Mouse (Mus musculus) left cerebral cortex, postnatal 10 days (tissue): ENCODE data around the gene Cbx7. TPM values are rescaled to one million over a fixed set of nuclear protein-coding genes. Genes with fewer than 3 reads are reported as not detected.
"Not testable (repeated sequence)": the region's sequence is repeated elsewhere in the genome, so short reads cannot be mapped to it uniquely, and the experiment has no call there.

Experiments
- DNase-seq, 2 experiments: peaks; one replicate each; pipeline ENCODE4 v3.0.0; 2021 to 2022; ENCODE audit warnings: low spot score in 2 of 2, mixed read lengths in 1 of 2; ENCODE audit errors: extremely low spot score in 1 of 2
- intact Hi-C: fragments of 180-260 bp; cut with DNase I; formaldehyde crosslinking; loops from one replicate; pipeline ENCODE4 v1.15.1; 2025
- total RNA-seq, 2 experiments: library from RNA; stranded (reverse); gene quantifications; 2 replicates each; pipeline ENCODE4 v1.2.3; 2021

Cbx7 gene
- total RNA-seq, 2 experiments from 2014 or later, result 5.6 to 7.1 TPM

DNA sequence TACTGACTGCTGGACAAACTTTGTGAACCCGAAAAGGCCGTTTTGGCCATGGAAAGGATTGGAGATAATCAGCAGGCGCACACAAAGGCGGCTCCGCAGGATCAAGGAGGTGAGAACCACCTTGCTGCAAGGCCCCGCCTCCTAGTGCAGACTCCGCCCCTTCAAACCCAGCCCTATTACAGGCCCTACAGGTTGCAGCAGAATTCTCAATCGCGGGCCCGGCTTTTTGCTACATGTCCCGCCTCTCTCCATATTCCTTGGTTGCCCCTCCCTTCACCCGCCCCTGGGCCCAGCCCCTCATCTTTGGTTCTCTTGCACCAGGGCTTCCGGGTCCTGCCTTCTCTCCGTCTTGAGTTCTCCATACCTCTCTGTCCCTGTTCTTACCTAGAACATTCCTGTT, 64.1 kb downstream of the Cbx7 start:
- DNase-seq, result no peak
- intact Hi-C loops, result no loop called here

DNA sequence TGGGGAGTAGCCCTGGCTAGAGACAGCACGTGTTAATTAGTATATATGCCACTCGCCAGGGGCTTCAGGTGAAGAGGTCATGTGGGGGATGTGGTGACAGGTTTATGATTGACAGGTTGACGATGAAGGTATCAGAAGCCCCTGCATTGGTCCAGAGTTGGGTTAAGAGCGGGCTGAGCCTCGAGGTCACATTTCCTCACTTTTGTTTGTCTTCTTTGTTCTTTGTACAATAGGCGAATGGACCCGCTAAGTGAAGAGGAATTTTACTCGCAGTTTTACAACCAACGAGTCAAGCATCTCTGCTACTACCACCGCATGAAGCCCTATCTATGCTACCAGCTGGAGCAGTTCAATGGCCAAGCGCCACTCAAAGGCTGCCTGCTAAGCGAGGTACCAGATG, 65.7 kb downstream of the Cbx7 start:
- intact Hi-C loops, result no loop called here
- no peak for DNase-seq

DNA sequence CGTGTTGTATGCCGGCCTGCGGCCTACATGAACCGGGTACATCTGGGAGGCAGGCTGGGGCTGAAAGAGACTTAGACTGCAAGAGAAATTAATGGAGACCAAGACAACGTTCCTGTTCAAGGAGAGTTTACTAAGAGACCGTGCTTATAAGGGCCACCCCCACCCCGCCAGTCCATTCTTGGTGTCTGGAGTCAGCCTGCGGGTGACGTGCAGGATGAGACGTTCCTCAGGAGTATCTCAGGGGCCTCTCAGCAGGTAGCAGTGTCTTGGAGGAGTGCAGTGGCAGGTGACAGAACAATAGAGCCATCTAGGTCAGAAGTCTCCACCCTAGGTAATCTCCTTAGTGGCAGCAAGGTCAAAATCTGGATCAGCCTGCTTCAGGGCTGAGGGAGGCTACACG, 66.2 kb downstream of the Cbx7 start:
- intact Hi-C loops, DNase-seq: not testable (repeated sequence)

DNA sequence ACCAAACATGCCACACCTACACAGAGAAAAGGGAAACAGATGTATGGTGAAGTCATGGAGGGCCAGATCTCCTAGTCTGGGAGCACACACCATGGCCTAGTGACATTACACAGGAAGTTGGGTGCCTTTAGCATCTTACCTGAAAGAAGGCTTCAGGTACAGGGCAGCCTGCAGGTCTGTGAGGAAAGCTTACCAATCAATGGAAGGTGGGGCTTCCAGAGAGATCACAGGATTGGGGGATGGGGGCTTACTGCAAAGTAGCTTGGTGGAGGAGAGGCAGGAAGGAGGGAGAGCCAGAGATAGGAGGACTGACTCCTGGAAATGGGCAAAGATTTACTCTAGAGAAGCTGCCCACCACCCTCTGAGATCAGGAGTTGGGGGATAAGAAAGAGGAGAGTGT, 67.0 kb downstream of the Cbx7 start:
- no peak for DNase-seq
- intact Hi-C loops, result no loop called here

DNA sequence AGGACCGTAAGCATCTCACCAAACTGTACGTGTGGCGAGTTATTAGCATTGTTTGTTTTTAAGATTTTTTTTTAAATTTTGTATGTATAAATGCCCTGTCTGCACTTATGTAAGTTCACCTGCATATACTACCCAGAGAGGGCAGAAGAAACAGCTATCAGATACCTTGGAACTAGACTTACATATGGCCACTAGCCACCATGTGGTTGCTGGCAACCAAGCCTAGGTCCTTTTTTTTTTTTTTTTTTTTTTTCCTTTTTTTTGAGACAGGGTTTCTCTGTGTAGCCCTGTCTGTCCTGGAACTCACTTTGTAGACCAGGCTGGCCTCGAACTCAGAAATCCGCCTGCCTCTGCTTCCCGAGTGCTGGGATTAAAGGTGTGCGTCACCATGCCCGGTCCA, 67.8 kb downstream of the Cbx7 start:
- intact Hi-C loops, DNase-seq: not testable (repeated sequence)

DNA sequence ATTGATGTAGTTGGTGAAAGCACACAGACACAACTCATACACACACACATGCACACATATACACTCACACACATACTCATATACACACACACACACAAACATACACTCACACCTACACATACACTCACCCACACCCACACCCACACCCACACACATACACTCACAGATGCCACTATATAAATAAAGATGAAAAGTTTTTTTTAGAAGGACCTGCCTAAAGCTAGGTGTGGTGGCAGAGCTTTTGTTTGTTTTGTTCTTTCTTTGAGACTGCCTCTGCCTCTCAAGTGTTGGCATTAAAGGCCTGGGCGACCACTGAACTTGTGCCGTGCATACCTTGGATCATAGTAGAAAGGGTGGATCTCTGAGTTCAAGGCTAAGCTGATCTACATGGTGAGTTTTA, 69.5 kb downstream of the Cbx7 start:
- intact Hi-C loops, result no loop called here
- DNase-seq, result no peak

DNA sequence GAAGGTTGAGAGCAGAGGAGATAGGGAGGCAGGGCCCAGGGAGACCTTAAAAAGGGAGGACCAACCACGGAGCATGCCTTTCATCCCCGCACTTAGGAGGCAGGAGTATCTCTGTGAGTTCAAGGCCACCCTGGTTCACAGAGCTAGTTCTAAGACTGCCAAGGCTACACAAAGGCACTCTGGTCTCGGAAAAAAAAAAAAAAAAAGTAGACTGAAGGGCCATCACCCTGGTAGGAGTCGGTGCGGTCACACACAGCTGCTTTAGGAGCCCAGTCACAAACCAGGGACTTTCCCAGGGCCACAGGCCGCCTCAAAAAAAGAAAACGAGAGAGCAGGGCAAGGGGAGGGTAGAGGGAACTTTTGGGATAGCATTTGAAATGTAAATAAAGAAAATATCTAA, 70.2 kb downstream of the Cbx7 start:
- intact Hi-C loops, result no loop called here
- no peak for DNase-seq

DNA sequence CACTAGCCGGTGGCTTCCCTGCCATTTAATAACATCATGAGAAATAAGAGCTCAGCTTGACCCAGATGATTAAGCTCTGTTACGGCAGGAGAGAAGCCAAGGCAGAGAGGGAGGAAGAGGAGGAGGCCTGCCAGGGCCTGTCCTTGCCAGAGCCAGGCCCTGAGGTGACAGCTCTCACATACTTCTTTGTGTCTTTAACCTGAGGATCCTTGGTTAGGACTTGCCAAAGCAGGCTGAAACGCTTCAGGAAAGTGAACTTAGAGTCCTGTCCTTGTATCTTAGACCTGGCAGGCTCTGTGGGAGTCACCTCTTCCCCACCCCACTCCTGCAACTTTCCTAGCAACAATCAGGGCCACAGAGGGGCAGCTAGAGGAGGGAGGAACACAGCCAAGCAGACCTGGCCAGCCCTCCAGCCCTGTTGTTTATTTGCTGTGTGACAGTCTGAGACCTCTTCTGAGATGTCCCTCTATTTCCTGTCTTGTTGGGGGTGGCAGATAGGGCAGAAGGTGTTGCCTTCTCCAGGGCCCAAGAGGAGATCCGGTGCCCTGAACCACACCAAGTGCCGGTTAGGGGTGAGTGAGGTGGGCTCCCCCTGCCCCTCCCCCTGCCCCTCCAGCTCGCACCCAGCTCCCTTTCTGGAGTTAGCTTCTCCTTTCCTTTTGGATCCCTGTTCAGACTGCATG, 71.0 kb downstream of the Cbx7 start:
- intact Hi-C loops, result no loop called here
- DNase-seq, result no peak

DNA sequence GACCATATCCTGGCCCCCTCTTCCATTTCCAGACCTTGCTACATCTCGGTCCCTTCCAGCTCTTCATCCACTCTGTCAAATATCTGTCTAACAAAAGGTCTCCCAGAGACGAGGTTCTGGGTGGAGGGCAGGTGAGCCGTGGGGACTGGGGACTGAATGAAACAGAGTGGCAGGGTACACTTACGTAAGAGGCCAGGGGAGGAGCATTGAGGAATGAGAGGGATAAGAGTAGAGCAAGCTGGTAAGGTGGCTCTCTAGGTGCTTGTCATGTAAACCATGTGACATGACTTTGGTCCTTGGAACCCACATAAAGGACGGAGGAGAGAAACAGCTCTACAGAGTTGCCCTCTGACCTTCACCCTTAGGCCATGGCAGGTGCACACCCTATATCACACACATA, 71.9 kb downstream of the Cbx7 start:
- intact Hi-C loops, result no loop called here

DNA sequence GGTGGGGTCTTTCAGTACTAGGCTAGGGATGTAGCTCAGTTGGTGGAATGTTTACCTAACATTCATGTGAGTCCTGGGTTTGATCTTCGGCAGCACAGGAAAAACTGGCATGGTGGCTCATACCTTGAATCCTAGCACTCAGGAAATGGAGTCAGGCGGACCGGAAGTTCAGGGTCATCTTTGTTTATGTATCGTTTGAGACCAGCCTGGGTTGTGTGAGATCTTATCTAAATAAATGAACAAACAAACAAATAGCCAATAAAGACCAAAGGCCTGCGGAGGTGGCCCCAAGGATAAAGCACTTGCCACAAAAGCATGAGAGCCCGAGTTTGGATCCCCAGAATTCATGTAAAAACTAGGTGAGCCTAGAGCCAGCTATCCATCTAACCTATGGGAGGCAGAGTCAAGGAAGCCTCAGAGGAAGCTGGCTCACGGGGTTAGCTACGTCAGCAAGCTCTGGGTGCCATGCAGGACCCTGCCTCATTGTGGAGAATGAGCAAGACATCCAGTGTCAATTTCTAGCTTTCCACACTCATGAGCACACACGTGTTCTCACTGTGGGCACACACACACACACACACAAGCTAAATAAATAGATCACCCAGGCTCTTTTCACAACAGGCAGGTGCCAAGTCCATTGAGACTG, 74.7 kb downstream of the Cbx7 start:
- intact Hi-C loops, result no loop called here
- DNase-seq, result no peak

More for the DNA sequence above, 71.9 kb downstream of the Cbx7 start:
- DNase-seq, result no peak

DNA sequence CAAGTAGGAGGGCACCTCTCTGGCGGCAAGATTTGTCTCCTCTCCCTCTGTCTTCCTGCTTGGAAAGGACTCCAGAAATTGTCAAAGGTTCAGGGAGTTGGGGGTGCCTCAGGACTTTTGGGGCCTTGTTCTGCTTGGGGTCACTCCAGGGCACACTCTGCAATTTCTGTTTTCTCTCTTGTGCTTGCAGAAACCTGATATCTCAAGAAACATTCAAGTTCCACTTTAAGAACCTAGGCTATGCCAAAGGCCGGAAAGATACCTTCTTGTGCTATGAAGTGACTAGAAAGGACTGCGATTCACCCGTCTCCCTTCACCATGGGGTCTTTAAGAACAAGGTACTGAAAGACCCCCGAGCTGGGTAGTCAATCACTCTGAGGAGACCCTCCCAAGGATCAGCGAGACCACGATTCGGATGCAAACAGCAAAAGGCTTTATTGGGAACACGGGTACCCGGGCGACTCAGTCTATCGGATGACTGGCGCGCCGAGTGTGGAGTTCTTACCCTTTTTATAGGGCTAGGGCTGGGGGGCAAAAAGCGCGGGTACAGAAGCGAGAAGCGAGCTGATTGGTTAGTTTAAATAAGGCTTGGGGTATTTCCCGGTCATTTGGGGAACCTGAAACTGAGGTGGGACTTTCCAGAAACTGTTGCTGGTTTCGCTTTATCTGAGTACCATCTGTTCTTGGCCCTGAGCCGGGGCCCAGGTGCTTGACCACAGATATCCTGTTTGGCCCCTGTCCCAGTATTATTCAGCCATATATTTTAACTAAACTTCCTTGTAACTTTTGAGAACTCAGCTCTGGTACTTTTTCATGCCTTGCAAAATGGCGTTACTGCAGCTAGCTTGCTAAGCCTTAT, 75.5 kb downstream of the Cbx7 start:
- DNase-seq, intact Hi-C loops: not testable (repeated sequence)

DNA sequence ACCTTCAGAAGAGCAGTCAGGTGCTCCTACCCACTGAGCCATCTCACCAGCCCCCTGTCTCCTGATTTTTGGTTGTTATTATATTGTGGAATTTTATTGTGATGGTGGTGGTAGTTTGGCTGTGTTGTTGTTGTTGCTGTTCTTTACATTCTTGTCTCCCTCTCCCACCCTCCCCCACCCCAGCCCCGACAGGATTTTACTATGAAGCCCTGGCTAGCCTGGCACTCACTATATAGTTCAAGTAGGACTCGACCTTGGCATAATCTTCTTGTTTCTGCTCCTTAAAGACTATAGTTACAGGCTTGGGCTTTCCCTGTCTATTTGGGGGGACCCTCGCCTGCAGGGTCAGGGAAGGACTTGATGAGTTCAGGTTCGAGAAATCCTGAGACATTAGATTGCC, 76.6 kb downstream of the Cbx7 start:
- intact Hi-C loops, result no loop called here
- no peak for DNase-seq

DNA sequence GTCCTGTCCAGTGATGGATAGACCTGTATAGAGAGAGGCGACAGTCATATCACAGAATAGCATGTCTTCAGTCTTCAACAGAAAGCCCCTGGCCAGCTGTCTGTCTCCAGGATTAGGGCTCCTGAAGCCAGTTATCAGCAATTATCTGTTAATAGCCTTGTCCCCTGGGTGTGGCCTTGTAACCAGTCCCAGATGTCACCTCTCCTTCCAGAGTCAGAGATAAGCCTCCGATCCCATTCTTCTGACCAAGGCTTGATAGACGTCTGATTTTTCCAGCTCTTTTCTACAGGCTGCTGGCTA, 77.1 kb downstream of the Cbx7 start:
- DNase-seq, result no peak
- intact Hi-C loops, result no loop called here

DNA sequence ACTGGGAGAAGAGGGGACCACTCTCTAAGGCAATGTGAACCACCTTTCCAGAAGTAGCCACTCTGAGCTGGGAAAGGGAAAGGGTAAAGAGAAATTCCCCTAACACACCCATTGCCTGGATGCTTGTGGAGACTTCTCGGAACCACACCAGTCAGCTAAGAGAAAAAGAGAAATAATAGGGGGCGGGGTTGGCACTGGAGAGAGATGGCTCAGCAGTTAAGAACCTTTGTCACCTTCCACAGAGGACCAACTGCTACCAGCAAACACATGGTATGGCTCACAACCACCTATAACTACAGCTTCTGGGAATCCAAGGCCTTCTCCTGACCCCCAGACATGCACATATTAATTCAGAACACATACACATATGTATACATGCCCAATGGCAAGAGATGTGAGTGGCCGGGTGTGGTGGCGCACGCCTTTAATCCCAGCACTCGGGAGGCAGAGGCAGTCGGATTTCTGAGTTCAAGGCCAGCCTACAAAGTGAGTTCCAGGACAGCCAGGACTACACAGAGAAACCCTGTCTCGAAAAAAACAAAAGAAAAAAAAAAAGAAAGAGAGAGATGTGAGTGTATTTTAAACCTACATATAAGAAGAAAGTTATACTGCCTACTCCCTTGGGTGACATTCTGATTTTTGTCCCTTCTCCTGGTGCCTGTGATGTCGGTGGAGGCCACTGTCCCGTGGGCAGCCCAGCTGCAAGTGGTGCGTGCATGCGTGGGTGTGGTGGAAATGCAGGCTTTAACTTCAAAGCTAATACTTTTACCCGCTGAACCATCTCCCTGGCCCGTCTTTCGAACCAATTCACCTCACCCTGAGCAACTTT, 77.7 kb downstream of the Cbx7 start:
- DNase-seq, result no peak
- intact Hi-C loops, result no loop called here

DNA sequence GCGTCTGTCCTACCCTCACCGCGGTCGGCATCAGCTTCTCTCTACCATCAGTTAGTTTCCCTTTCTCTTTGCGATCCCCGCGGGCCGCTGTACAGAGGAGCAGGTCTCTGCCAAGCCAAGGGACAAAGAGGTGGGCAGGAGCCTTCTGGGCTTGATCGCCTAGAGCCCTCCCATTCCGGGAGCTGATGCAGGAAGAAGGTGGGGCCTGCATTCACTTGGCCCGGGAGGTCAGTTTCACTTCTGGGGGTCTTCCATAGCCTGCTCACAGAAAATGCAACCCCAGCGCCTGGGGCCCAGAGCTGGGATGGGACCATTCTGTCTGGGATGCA, 78.7 kb downstream of the Cbx7 start:
- peak in 1 of 2 experiments; percentile 80 for DNase-seq
- intact Hi-C loops, result no loop called here

DNA sequence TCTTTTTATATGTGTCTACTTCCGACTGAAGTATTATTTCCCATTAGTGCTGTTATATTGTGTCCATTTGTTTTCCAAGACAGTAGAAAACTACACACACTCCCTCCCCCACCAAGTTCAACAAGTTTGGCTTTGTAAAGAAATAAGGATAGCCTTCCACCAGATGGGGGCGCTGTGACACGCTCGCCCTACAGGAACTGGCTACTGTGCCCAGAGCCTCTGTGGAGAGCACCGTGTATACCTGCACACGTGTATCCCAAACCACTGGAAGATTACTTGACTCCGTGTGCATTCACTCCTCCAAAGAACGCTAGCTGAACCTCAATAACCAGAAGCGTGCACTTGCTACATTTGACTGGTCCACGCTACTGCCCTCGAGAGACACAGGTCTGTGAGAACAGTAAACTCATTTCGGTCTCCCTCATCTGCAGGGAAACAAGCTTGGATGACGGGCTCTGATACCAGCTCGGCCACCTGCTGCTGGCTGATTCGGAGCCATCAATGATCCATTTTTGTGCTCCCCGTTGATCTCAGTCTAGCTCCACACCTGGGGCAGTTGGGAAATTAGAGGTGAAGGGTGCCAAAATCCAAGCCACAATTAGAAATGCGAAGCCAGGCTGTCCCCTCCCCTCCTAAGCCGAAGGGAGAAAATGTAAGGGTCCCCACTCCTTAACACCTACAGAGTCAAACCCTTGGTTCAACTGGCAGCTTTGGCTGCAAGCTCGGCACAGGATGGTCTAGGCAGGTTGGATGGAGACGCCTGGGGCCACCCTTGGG, 79.3 kb downstream of the Cbx7 start, which contains the start of gene Apobec3:
Gene Apobec3 (plus strand): TSS at position 224 of the 777 bp plus-strand sequence.
- intact Hi-C loops, result no loop called here
- DNase-seq, result peak in 1 of 2 experiments; percentile 81

DNA sequence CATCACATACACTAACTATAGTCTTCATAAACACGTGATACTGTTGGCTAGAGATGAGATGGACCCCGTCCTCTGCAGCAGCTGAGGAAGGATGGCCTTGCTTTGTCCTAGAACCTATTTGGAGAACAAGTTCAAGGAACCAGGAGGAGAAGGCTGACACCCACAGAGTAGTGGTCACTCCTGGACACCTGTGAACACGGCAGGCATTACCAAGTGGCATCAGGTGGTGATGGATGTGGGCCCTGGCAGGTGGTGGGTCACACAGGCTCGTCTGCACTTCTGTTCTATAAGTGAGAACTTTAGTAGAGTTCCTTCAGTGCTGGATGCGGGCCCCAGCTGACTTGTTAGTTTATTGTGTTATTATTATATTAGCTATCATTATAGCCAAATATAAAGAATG, 86.1 kb downstream of the Cbx7 start:
- no peak for DNase-seq
- intact Hi-C loops, result no loop called here

DNA sequence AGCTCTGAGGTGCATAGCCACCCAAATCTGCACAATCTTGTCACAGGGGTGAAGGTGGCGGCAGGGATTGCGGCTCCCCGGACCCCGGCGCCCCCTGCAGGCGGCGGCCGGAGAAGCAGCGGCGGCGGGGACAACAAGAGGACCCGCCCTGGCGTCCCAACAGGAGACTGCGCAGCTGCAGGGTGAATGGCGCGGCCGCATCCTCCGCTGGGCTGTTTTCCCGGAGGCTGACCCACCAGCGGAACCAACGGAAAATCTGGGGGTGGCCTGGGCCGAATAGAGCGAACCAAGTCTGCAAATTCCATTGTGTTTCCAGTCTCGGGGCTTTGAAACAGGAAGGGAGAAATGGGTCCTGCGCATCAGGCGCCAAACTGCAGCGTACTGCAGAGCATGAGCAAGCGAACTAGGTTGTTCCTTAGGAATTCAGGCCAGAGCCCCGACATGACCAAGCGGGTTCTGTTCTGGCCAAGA, 87.5 kb downstream of the Cbx7 start:
- DNase-seq, result peak; percentile 90 to 97
- intact Hi-C loops, result loop anchor here (2.0 kb wide), 1 partner anchor 51 kb away; no protein-coding TSS in a partner anchor
